Mouse (Mus musculus): ENCODE data around the gene AW822073. TPM values are rescaled to one million over a fixed set of nuclear protein-coding genes. Genes with fewer than 3 reads are reported as not detected.
"Not testable (repeated sequence)": the region's sequence is repeated elsewhere in the genome, so short reads cannot be mapped to it uniquely, and the experiment has no call there.

AW822073 gene
- polyA plus RNA-seq, 1 experiment from 2014 or later: not detected

DNA sequence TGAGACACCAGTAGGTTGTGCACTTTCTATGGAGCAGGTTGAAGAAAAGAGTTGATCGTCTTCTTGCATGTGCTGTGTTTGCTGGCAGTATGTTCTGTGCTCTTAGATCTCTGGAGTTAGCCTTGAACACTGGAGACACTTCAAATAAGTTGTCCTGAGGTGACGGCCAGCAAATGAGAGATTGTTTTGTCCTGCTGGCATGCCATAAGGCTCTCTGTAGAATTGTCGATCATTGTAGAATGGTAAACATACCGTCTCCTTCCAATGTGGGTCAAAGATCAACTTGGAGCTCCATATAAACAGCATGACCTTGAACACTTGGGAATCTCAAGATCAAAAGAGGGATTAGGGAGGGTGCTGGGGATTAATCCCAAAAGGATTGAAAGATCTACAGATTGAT is 1.6 kb upstream of the AW822073 start:
- 90% methylated on average over 4 of the region's 4 CpGs for WGBS
- H3K9me3 ChIP-seq (ENCODE audit: control insufficient read depth, low read length); H3K36me3 ChIP-seq (ENCODE audit: control insufficient read depth, insufficient read depth, low read length); H3K4me3 ChIP-seq (ENCODE audit: low read depth, low read length); H3K27ac ChIP-seq (ENCODE audit: low read depth); H3K4me1 ChIP-seq (replicated peaks; ENCODE audit: control insufficient read depth, insufficient read depth, low read length); H3K27me3 ChIP-seq (replicated peaks; ENCODE audit: control insufficient read depth, insufficient read depth, low read length); ATAC-seq (replicated peaks; ENCODE audit: low FRiP score, low TSS enrichment, low read depth); H3K4me2 ChIP-seq (ENCODE audit: low read length); H3K9ac ChIP-seq (ENCODE audit: low read length): not testable (repeated sequence)
- DNase-seq (ENCODE audit: low spot score): peak; percentile 62

DNA sequence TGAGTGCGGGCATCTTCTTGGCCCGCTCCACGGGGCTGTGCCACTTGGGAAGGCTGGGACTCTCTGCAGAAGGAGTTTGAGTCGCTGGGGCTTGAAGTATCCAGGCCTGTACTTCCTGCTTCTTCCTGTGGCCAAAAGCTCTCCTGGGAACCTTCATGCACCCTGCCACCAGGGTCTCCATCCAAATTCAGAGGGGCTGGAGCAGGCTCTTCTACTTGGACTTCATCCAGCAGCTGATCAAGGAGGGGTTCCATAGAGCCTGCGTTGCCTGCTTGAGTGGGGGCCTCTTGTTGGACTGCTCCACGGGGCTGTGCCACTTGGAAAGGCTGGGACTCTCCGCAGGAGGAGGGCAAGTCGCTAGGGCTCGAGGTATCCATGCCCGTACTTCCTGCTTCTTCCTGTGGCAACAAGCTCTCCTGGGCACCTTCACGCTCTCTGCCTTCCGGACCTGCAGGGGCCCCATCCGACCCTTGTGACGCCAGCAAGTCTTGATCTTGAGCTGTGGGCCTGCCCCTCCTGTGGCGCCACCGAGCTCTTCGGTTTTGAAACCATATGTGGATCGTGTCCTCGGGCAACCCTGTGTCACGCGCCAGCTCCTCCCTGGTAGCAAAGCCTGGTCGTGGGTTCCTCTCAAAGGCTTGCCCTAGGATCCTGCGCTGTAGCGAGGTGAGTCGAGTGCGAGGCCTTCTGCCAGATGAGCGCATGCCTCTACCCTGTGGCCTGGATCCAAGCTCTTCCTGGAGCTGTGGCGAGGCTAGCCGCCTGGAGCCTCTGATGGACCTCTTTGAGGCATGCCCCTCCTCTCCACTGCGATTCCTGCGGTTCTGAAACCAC is 541 bp downstream of the AW822073 start:
- H3K4me3 ChIP-seq (ENCODE audit: low read depth, low read length); H3K4me2 ChIP-seq (ENCODE audit: low read length); H3K27ac ChIP-seq (ENCODE audit: low read depth); H3K36me3 ChIP-seq (ENCODE audit: control insufficient read depth, insufficient read depth, low read length); ATAC-seq (replicated peaks; ENCODE audit: low FRiP score, low TSS enrichment, low read depth); H3K4me1 ChIP-seq (replicated peaks; ENCODE audit: control insufficient read depth, insufficient read depth, low read length); H3K9me3 ChIP-seq (ENCODE audit: control insufficient read depth, low read length); H3K27me3 ChIP-seq (replicated peaks; ENCODE audit: control insufficient read depth, insufficient read depth, low read length); H3K9ac ChIP-seq (ENCODE audit: low read length): not testable (repeated sequence)
- DNase-seq (ENCODE audit: low spot score): peak; percentile 62
- WGBS: 85% methylated on average over 28 of the region's 31 CpGs

DNA sequence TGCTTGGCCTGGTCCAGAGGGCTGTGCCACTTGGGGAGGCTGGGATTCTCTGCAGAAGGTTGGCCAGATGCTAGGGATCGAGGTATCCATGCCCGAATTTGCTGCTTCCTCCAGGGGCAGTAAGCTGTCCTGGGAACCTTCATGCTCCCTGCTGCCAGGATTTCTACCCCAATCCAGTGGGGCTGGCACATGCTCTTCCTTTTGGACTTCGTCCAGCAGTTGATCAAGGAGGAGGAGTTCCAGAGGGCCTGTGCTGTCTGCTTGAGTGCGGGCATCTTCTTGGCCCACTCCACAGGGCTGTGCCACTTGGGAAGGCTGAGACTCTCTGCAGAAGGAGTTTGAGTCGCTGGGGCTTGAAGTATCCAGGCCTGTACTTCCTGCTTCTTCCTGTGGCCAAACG is 1.6 kb downstream of the AW822073 start:
- not testable (repeated sequence) for H3K27me3 ChIP-seq (replicated peaks; ENCODE audit: control insufficient read depth, insufficient read depth, low read length); H3K9me3 ChIP-seq (ENCODE audit: control insufficient read depth, low read length); H3K4me2 ChIP-seq (ENCODE audit: low read length); H3K9ac ChIP-seq (ENCODE audit: low read length); ATAC-seq (replicated peaks; ENCODE audit: low FRiP score, low TSS enrichment, low read depth); H3K36me3 ChIP-seq (ENCODE audit: control insufficient read depth, insufficient read depth, low read length); DNase-seq (ENCODE audit: low spot score); H3K4me3 ChIP-seq (ENCODE audit: low read depth, low read length); H3K4me1 ChIP-seq (replicated peaks; ENCODE audit: control insufficient read depth, insufficient read depth, low read length); H3K27ac ChIP-seq (ENCODE audit: low read depth)
- WGBS: 83% methylated on average over 3 of the region's 6 CpGs

DNA sequence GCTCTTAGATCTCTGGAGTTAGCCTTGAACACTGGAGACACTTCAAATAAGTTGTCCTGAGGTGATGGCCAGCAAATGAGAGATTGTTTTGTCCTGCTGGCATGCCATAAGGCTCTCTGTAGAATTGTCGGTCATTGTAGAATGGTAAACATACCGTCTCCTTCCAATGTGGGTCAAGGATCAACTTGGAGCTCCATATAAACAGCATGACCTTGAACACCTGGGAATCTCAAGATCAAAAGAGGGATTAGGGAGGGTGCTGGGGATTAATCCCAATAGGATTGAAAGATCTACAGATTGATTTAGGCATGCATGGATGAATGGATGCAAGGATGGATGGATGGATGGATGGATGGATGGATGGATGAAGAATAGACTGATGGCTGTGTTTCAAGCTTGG is 3.2 kb downstream of the AW822073 start:
- H3K27me3 ChIP-seq (replicated peaks; ENCODE audit: control insufficient read depth, insufficient read depth, low read length); H3K4me1 ChIP-seq (replicated peaks; ENCODE audit: control insufficient read depth, insufficient read depth, low read length); H3K4me2 ChIP-seq (ENCODE audit: low read length); H3K36me3 ChIP-seq (ENCODE audit: control insufficient read depth, insufficient read depth, low read length); H3K9ac ChIP-seq (ENCODE audit: low read length); H3K4me3 ChIP-seq (ENCODE audit: low read depth, low read length); DNase-seq (ENCODE audit: low spot score); H3K27ac ChIP-seq (ENCODE audit: low read depth); H3K9me3 ChIP-seq (ENCODE audit: control insufficient read depth, low read length); ATAC-seq (replicated peaks; ENCODE audit: low FRiP score, low TSS enrichment, low read depth): not testable (repeated sequence)
- WGBS: 100% methylated on average over 2 of the region's 2 CpGs

DNA sequence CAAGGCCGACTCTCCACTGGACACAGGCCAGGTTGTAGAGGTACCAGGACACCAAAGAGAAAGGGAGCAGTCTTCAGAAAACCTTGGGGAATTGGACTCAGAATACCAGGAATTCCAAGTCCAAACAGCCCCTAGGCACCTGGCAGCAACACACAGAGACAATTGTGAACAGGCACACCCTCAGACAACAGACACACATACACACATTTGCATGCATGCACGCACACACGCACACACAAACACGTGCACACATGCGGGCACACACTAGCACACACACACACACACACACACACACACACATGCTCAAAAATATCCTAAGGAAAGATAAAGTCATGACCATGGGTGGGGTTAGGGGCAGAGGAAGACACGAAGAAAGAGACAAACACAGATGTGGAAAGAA is 4.0 kb downstream of the AW822073 start:
- ATAC-seq (replicated peaks; ENCODE audit: low FRiP score, low TSS enrichment, low read depth): no peak
- H3K27ac ChIP-seq (ENCODE audit: low read depth): no peak overlapping the region
- no peaks in the 10 kb centered on the region for H3K27me3 ChIP-seq (replicated peaks; ENCODE audit: control insufficient read depth, insufficient read depth, low read length)
- DNase-seq (ENCODE audit: low spot score): no peak
- H3K4me3 ChIP-seq (ENCODE audit: low read depth, low read length): no peak overlapping the region
- H3K4me2 ChIP-seq (ENCODE audit: low read length): no peak overlapping the region
- no peaks in the 10 kb centered on the region for H3K36me3 ChIP-seq (ENCODE audit: control insufficient read depth, insufficient read depth, low read length)
- no peaks in the 10 kb centered on the region for H3K4me1 ChIP-seq (replicated peaks; ENCODE audit: control insufficient read depth, insufficient read depth, low read length)
- H3K9ac ChIP-seq (ENCODE audit: low read length): no peak overlapping the region
- H3K9me3 ChIP-seq (ENCODE audit: control insufficient read depth, low read length): no peaks in the 10 kb centered on the region
- WGBS: 85% methylated on average over 6 of the region's 6 CpGs

DNA sequence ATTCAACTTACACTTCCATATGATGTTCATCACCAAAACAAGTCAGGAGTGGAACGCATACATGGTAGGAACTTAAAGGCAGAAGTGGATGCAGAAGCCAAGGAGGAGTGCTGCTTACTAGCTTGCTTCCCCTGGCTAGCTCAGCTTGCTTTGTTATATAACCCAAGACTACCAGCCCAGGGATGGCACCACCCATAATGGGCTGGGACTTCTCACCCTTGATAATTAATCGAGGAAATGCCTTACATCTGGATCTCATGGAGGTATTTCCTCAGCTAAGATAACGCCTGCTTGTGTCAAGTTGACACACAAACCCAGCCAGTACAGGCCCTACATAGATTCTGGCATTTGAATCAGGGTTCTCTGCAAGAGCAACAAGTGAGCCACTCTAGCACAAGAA is 7.4 kb downstream of the AW822073 start:
- Histone ChIP-seq H3K9ac (ENCODE audit: low read length) (no peak overlapping the region), H3K4me1 (replicated peaks; ENCODE audit: control insufficient read depth, insufficient read depth, low read length) (no peaks in the 10 kb centered on the region), H3K4me2 (ENCODE audit: low read length) (no peak overlapping the region), H3K9me3 (ENCODE audit: control insufficient read depth, low read length) (no peaks in the 10 kb centered on the region), H3K4me3 (ENCODE audit: low read depth, low read length) (no peak overlapping the region), H3K36me3 (ENCODE audit: control insufficient read depth, insufficient read depth, low read length) (no peaks in the 10 kb centered on the region), H3K27me3 (replicated peaks; ENCODE audit: control insufficient read depth, insufficient read depth, low read length) (no peaks in the 10 kb centered on the region), H3K27ac (ENCODE audit: low read depth) (no peak overlapping the region)
- DNase-seq (ENCODE audit: low spot score) (no peak), ATAC-seq (replicated peaks; ENCODE audit: low FRiP score, low TSS enrichment, low read depth) (no peak)
- WGBS: 84% methylated on average over 3 of the region's 3 CpGs

DNA sequence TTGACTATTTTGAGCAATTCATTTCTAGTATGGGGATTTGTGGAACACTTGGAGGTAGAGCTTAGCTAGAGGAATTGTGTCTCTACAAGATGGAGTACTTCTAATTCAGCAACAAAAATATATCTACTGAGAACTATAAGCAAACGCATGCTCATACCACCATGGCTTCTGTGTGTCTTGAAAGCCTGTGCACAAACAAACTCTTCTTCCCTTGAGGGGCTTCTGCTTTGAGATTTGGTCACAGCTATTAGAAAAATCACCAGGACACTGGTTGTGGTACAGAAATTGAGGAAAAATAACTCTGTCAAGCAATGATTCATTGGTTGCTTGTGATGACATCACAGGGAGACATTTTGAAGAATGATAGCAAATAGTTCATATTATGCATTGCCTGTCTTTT is 9.4 kb downstream of the AW822073 start:
- Histone ChIP-seq H3K4me2 (ENCODE audit: low read length) (no peak overlapping the region), H3K4me1 (replicated peaks; ENCODE audit: control insufficient read depth, insufficient read depth, low read length) (no peaks in the 10 kb centered on the region), H3K27me3 (replicated peaks; ENCODE audit: control insufficient read depth, insufficient read depth, low read length) (no peaks in the 10 kb centered on the region), H3K9ac (ENCODE audit: low read length) (no peak overlapping the region), H3K9me3 (ENCODE audit: control insufficient read depth, low read length) (no peaks in the 10 kb centered on the region), H3K4me3 (ENCODE audit: low read depth, low read length) (no peak overlapping the region), H3K36me3 (ENCODE audit: control insufficient read depth, insufficient read depth, low read length) (no peaks in the 10 kb centered on the region), H3K27ac (ENCODE audit: low read depth) (no peak overlapping the region)
- WGBS: 89% methylated on average over 1 of the region's 1 CpGs
- no peak for DNase-seq (ENCODE audit: low spot score)
- ATAC-seq (replicated peaks; ENCODE audit: low FRiP score, low TSS enrichment, low read depth): no peak

DNA sequence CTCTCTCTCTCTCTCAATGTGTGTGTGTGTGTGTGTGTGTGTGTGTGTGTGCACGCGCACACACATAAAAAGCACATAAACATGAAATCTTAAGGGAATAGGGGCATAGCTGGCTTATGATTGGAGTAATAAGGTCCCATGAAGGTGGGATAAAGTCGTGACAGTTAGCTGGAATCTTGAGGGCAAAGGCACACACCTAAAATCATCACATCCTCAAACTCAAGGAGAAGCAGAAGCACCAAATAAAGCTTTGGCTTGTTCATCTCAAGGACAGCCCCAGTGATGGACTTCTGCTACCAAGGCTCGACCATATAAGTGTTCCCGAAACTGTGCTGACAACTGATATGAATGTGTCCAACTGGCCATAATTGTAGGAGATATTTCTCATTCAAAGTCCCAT is 9.8 kb downstream of the AW822073 start:
- whole genome bisulfite sequencing: 82% methylated on average over 5 of the region's 5 CpGs
- Histone ChIP-seq H3K36me3 (ENCODE audit: control insufficient read depth, insufficient read depth, low read length) (no peaks in the 10 kb centered on the region), H3K27me3 (replicated peaks; ENCODE audit: control insufficient read depth, insufficient read depth, low read length) (no peaks in the 10 kb centered on the region), H3K4me2 (ENCODE audit: low read length) (no peak overlapping the region), H3K9ac (ENCODE audit: low read length) (no peak overlapping the region), H3K4me1 (replicated peaks; ENCODE audit: control insufficient read depth, insufficient read depth, low read length) (no peaks in the 10 kb centered on the region), H3K27ac (ENCODE audit: low read depth) (no peak overlapping the region), H3K9me3 (ENCODE audit: control insufficient read depth, low read length) (no peaks in the 10 kb centered on the region), H3K4me3 (ENCODE audit: low read depth, low read length) (no peak overlapping the region)
- no peak for ATAC-seq (replicated peaks; ENCODE audit: low FRiP score, low TSS enrichment, low read depth)
- DNase-seq (ENCODE audit: low spot score): no peak

DNA sequence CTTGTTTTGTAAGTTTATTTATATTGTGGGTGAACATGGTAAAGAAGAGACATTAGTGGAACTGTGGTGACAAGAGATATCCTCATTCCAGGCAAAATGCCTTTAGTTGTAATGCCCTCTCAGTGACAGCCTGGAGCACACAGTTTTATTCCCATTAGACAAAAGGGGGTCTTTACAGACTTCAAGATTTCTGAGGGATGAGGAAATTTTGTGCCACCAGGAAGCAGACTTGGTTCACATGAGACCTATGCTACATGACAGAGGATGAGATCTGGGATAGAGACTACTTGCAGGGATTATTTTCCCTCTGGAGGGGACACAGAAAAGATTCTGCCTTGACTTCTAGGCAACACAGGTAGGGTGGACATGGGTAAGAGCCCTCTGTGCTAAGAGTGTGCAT is 10.2 kb downstream of the AW822073 start:
- Histone ChIP-seq H3K36me3 (ENCODE audit: control insufficient read depth, insufficient read depth, low read length) (no peaks in the 10 kb centered on the region), H3K4me1 (replicated peaks; ENCODE audit: control insufficient read depth, insufficient read depth, low read length) (no peaks in the 10 kb centered on the region)
- no peak for ATAC-seq (replicated peaks; ENCODE audit: low FRiP score, low TSS enrichment, low read depth)

More for the DNA sequence above, 10.2 kb downstream of the AW822073 start:
- no peak for DNase-seq (ENCODE audit: low spot score)
- no peak overlapping the region for H3K27ac ChIP-seq (ENCODE audit: low read depth)
- no peak overlapping the region for H3K9ac ChIP-seq (ENCODE audit: low read length)
- H3K4me2 ChIP-seq (ENCODE audit: low read length): no peak overlapping the region
- no peaks in the 10 kb centered on the region for H3K27me3 ChIP-seq (replicated peaks; ENCODE audit: control insufficient read depth, insufficient read depth, low read length)
- H3K9me3 ChIP-seq (ENCODE audit: control insufficient read depth, low read length): no peaks in the 10 kb centered on the region
- no peak overlapping the region for H3K4me3 ChIP-seq (ENCODE audit: low read depth, low read length)
